Mouse (Mus musculus): Measurements from ENCODE around the gene Rnf126. TPM values are rescaled to one million over a fixed set of nuclear protein-coding genes. Genes with fewer than 3 reads are reported as not detected.

The Rnf126 gene
- polyA plus RNA-seq, 1 experiment from 2014 or later, result 45.9 TPM

DNA sequence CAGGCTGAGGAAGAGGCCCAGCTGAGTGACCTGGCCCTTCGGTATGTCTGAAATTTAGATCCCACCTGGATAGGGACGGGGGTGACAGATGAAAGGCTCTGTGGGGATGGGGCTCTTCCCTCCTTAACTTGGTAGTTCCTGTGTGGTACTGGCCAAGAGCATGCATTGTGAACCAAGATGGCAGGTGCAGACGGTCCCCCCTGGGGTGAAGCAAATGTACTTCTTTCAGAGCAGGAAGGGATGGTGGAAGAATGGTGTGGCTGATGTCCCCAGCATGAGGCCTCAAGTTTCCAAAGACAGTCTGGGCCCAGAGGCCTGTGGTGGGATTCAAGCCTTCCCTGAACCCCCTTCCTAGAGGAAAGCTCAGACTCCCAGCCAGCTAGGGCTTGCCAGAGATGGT is 10.9 kb downstream of the Rnf126 start:
- ATAC-seq (no peak), DNase-seq (ENCODE audit: low spot score) (no peak)
- no peak overlapping the region for H3K9ac ChIP-seq (replicated peaks; ENCODE audit: low read depth)
- H3K4me1 ChIP-seq (ENCODE audit: insufficient read depth, low read depth, low read length), result no peaks in the 10 kb centered on the region
- TF ChIP-seq CTCF (IDR thresholded peaks at IDR 0.05), result no peak
- no peak for TF ChIP-seq EP300 (IDR thresholded peaks at IDR 0.05)
- H3K27me3 ChIP-seq (replicated peaks; ENCODE audit: insufficient read depth, low read length), result no peaks in the 10 kb centered on the region
- H3K9me3 ChIP-seq (ENCODE audit: low read length), result no peaks in the 10 kb centered on the region
- no peak overlapping the region for H3K27ac ChIP-seq (ENCODE audit: low read length)
- WGBS, result 78% methylated on average over 3 of the region's 3 CpGs
- H3K4me3 ChIP-seq (ENCODE audit: low read depth, low read length), result no peak overlapping the region
- H3K4me2 ChIP-seq (replicated peaks; ENCODE audit: low read depth, low read length), result no peak overlapping the region
- peaks cover 10% of the 10 kb centered on the region; the same call in 1 of the 2 replicates for H3K36me3 ChIP-seq (ENCODE audit: insufficient read depth, low read length)

DNA sequence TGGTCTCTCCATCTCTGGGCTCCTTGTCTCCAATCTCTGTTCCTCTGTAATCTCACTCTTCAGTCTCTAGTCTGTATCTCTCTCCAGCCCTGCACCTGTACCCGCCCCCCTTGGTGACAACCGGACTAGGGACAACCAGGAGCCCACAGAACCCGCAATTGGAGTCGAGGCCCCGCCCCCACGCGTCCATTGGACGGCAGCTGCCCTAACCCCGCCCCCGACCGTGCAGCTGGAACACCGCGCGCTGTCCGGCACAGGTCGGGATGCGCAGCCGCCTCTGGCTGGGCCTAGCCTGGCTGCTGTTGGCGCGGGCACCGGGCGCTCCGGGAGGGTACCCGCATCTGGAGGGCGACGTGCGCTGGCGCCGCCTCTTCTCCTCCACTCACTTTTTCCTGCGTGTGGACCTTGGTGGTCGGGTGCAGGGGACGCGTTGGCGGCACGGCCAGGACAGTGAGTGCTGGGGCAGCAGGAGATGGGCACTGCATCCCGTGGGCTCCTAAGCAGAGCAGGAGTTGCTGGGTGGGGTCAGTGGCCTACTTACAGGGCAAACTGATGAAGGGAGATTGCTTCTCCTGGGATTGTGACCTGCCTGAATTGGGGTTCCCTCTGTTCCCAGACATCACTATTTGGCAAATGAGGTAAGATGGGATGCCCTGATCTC is 11.8 kb downstream of the Rnf126 start, which contains the start of gene Fgf22:
Fgf22 (plus strand) TSS at position 221 of the 661 bp plus-strand sequence.
- peak; percentile 86 for ATAC-seq
- no peak within 1 kb of the TSS for H3K27ac ChIP-seq (ENCODE audit: low read length)
- H3K36me3 ChIP-seq (ENCODE audit: insufficient read depth, low read length), result 0 out of 2 replicates have a peak, but pooled peaks cover 10% of the 10 kb centered on the region
- peak within 1 kb of the TSS; percentile 47 for H3K4me2 ChIP-seq (replicated peaks; ENCODE audit: low read depth, low read length)
- 1% methylated on average over 36 of the region's 36 CpGs for WGBS
- TF ChIP-seq EP300 (IDR thresholded peaks at IDR 0.05) (no peak), CTCF (IDR thresholded peaks at IDR 0.05) (no peak)
- H3K4me1 ChIP-seq (ENCODE audit: insufficient read depth, low read depth, low read length), result no peaks in the 10 kb centered on the region
- H3K9me3 ChIP-seq (ENCODE audit: low read length), result no peaks in the 10 kb centered on the region
- no peak within 1 kb of the TSS for H3K9ac ChIP-seq (replicated peaks; ENCODE audit: low read depth)
- DNase-seq (ENCODE audit: low spot score), result peak; percentile 54
- H3K27me3 ChIP-seq (replicated peaks; ENCODE audit: insufficient read depth, low read length), result no peaks in the 10 kb centered on the region
- no peak within 1 kb of the TSS for H3K4me3 ChIP-seq (ENCODE audit: low read depth, low read length)

DNA sequence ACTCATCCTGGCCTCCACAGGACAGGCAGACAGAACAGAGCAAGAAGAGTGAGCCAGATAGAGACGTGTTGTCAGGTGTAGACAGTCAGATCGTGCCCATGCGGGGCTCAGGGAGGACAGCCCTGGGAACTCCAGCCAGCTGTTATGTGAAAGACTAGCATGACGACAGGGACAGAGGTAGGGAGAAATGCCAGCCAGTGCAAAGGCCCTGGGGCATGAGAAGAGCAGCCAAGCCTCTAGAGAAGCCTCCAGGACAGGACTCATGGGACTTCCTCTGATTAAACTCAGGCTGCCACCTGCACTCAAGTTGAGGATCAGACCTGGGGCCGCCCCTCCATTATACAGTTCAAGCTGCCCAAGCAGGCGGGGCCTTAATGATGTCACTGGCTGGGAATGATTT is 18.3 kb downstream of the Rnf126 start:
- TF ChIP-seq CTCF (IDR thresholded peaks at IDR 0.05) (no peak), EP300 (IDR thresholded peaks at IDR 0.05) (no peak)
- Histone ChIP-seq H3K27me3 (replicated peaks; ENCODE audit: insufficient read depth, low read length) (no peaks in the 10 kb centered on the region), H3K36me3 (ENCODE audit: insufficient read depth, low read length) (no peaks in the 10 kb centered on the region), H3K4me1 (ENCODE audit: insufficient read depth, low read depth, low read length) (no peaks in the 10 kb centered on the region; the same call in 1 of the 2 replicates), H3K4me3 (ENCODE audit: low read depth, low read length) (no peak overlapping the region), H3K27ac (ENCODE audit: low read length) (no peak overlapping the region), H3K9ac (replicated peaks; ENCODE audit: low read depth) (no peak overlapping the region), H3K4me2 (replicated peaks; ENCODE audit: low read depth, low read length) (no peak overlapping the region), H3K9me3 (ENCODE audit: low read length) (no peaks in the 10 kb centered on the region)
- WGBS, result 68% methylated on average over 6 of the region's 6 CpGs
- ATAC-seq (no peak), DNase-seq (ENCODE audit: low spot score) (no peak)

DNA sequence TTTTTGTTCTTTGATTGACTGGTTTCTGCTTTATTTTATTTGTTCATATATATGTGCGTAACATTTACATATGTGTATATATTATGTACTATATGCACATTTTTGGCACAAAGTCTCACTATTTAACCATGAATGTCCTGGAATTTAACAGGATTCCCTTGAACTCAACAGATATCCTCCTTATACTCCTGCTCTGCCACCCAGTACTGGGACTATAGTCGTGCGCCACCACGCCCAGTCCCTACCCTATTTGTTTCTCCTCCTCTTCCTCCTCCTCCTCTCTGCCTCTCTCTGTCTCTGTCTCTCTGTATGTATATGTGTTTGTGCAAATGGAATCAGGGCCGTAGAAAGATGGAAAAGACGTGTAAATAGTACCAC is 20.0 kb downstream of the Rnf126 start:
- Histone ChIP-seq H3K4me1 (ENCODE audit: insufficient read depth, low read depth, low read length) (no peaks in the 10 kb centered on the region; the same call in 1 of the 2 replicates), H3K4me2 (replicated peaks; ENCODE audit: low read depth, low read length) (peak overlapping the region; percentile 43; the same call in 1 of the 2 replicates), H3K9me3 (ENCODE audit: low read length) (no peaks in the 10 kb centered on the region), H3K4me3 (ENCODE audit: low read depth, low read length) (no peak overlapping the region), H3K27ac (ENCODE audit: low read length) (no peak overlapping the region), H3K27me3 (replicated peaks; ENCODE audit: insufficient read depth, low read length) (no peaks in the 10 kb centered on the region), H3K9ac (replicated peaks; ENCODE audit: low read depth) (no peak overlapping the region), H3K36me3 (ENCODE audit: insufficient read depth, low read length) (0 out of 2 replicates have a peak, but pooled peaks cover 5% of the 10 kb centered on the region)
- ATAC-seq, result peak; percentile 27
- WGBS, result 18% methylated on average over 6 of the region's 6 CpGs
- no peak for TF ChIP-seq EP300 (IDR thresholded peaks at IDR 0.05)
- TF ChIP-seq CTCF (IDR thresholded peaks at IDR 0.05), result no peak
- DNase-seq (ENCODE audit: low spot score), result no peak

DNA sequence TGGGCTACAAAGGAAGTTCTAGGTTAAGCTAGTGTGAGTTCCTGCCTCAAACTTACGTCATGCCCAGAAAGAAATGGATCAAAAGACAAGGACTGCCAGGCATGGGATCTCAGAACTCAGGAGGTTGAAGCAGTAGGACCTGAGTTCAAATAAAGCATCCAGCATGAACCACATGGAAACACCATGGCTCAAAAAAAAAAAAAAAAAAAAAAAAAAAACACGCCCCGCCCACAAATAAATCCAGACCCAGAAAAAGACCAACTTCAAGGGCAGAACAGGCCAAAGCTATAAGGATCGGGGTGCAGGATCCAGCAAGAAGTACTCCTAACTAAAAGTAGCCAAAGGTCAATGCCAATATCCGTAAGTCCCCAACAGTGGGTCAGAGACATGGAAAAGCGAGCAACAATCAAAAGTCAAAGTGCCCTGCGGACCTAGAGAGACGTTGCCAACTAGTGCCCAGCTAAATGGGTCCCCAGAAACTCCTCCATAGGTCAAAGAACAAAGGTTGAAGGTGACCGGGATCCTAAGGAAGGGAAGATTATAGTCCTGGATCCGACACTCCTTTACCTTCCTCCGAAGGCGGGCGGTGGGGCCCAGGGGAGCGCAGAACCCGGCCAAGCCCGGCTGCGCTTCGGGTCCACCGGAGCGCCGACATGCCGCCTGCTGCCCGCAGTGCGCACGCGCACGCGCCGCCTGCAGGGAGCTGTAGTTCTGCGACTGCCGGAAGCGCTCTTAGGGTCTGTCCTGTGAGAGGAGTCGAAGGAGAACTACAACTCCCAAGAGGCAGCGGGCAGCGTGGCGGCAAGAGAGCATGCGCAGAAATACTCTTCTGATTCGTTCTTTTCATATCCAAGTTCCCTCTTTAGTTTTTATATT is 20.6 kb downstream of the Rnf126 start, which contains the start of gene Polrmt:
Polrmt (minus strand) TSS at position 684 of the 876 bp plus-strand sequence.
- Histone ChIP-seq H3K27ac (ENCODE audit: low read length) (no peak within 1 kb of the TSS), H3K27me3 (replicated peaks; ENCODE audit: insufficient read depth, low read length) (no peaks in the 10 kb centered on the region), H3K36me3 (ENCODE audit: insufficient read depth, low read length) (peaks cover 12% of the 10 kb centered on the region; the same call in 1 of the 2 replicates), H3K4me2 (replicated peaks; ENCODE audit: low read depth, low read length) (peak within 1 kb of the TSS; percentile 74), H3K4me3 (ENCODE audit: low read depth, low read length) (peak within 1 kb of the TSS; percentile 53), H3K9me3 (ENCODE audit: low read length) (no peaks in the 10 kb centered on the region), H3K4me1 (ENCODE audit: insufficient read depth, low read depth, low read length) (no peaks in the 10 kb centered on the region; the same call in 1 of the 2 replicates), H3K9ac (replicated peaks; ENCODE audit: low read depth) (peak within 1 kb of the TSS; percentile 39)
- 2% methylated on average over 35 of the region's 38 CpGs for WGBS
- peak; percentile 99 for DNase-seq (ENCODE audit: low spot score)
- no peak for TF ChIP-seq EP300 (IDR thresholded peaks at IDR 0.05)
- TF ChIP-seq CTCF (IDR thresholded peaks at IDR 0.05), result peak; percentile 65
- ATAC-seq, result peak; percentile 99

DNA sequence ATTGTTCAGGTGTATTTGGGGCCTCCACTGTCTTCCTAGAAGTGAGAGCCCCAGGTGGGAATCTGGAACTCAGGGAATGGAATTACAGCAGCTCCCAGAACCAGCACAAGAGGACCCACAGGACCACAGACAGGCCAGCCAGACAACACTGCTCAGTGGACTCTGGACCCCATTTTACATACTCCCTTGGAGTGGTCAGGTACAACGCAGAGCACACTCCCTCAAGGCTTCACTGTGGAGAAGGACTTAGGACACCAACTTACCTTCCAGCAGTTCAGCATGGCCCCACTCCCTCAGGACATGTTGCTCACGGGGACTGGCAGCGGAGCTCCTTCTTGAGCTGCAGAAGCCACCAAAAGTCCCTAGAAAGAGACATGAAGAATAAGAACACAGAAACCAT is 21.3 kb downstream of the Rnf126 start:
- H3K4me1 ChIP-seq (ENCODE audit: insufficient read depth, low read depth, low read length), result no peaks in the 10 kb centered on the region; the same call in 1 of the 2 replicates
- 89% methylated on average over 3 of the region's 3 CpGs for WGBS
- H3K27me3 ChIP-seq (replicated peaks; ENCODE audit: insufficient read depth, low read length), result no peaks in the 10 kb centered on the region
- peaks cover 18% of the 10 kb centered on the region; the same call in 1 of the 2 replicates for H3K36me3 ChIP-seq (ENCODE audit: insufficient read depth, low read length)
- TF ChIP-seq EP300 (IDR thresholded peaks at IDR 0.05) (no peak), CTCF (IDR thresholded peaks at IDR 0.05) (no peak)
- DNase-seq (ENCODE audit: low spot score), result no peak
- ATAC-seq, result no peak
- no peak overlapping the region for H3K27ac ChIP-seq (ENCODE audit: low read length)
- no peak overlapping the region for H3K4me2 ChIP-seq (replicated peaks; ENCODE audit: low read depth, low read length)
- no peaks in the 10 kb centered on the region for H3K9me3 ChIP-seq (ENCODE audit: low read length)
- no peak overlapping the region for H3K4me3 ChIP-seq (ENCODE audit: low read depth, low read length)
- H3K9ac ChIP-seq (replicated peaks; ENCODE audit: low read depth), result no peak overlapping the region

Data from lung, postnatal 0 days (tissue).